Mouse (Mus musculus): ENCODE measurements around the gene Sub1.

GRCm38 (mm10) chr15:11968851-11969250, 27.9 kb downstream of the Sub1 start:
- TF ChIP-seq POLR2A (IDR thresholded peaks at IDR 0.05; ENCODE audit: extremely low read depth, insufficient read depth, low read length) (no peak), CTCF (IDR thresholded peaks at IDR 0.05; ENCODE audit: extremely low read depth, insufficient read depth, low read length) (no peak)
